Mouse (Mus musculus) heart, adult 2 months (tissue): ENCODE results near the gene Ldhd.

Experiments used
- CTCF ChIP-seq: fragments of 200-600 bp; IDR thresholded peaks from 2 replicates; pipeline ENCODE4 v1.8.1; 2022; ENCODE audit warnings: antibody characterized with exemption, mild to moderate bottlenecking, moderate library complexity
- EP300 ChIP-seq: fragments of 200-500 bp; IDR thresholded peaks from 2 replicates; pipeline ENCODE4 v1.6.1; 2011; ENCODE audit warnings: low read depth, low read length, control low read depth; ENCODE audit not compliant: insufficient read depth
- POLR2A ChIP-seq: fragments of 200-500 bp; IDR thresholded peaks from 2 replicates; pipeline ENCODE4 v1.6.1; 2011; ENCODE audit warnings: mild to moderate bottlenecking, low read depth, low read length, control low read depth; ENCODE audit not compliant: insufficient read depth

DNA sequence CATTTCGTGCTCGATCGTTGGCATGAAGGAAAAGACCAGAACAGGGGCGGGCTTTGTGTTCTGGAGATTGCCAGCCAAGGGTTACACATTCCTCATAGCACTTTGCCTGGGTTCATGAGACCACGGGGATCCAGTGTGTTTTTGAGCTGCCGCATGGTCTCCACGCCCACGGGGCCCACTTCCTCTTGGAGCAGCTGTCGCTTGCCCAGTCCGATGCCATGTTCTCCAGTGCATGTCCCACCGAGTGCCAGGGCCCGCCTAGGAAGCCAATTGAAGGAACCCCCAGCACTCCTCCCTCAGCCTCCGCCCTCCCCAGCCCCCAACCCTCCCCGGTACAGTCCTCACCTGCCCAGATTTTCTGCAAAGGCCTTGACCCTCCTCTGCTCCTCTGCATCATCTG, 3.2 kb downstream of the Ldhd start:
- TF ChIP-seq CTCF: no peak
- no peak for TF ChIP-seq POLR2A
- no peak for TF ChIP-seq EP300
